Mouse (Mus musculus) hindbrain, embryonic 15.5 days (tissue): Measurements from ENCODE around the gene Rhbdl1. TPM values are rescaled to one million over a fixed set of nuclear protein-coding genes. Genes with fewer than 3 reads are reported as not detected.

ENCODE experiments used
- ATAC-seq: fragments of 200-750 bp; cut with Nextera tagmentation; 2 replicates; pipeline ENCODE4 v1.8.0; 2017; ENCODE audit warnings: low read depth, moderate number of reproducible peaks, moderate TSS enrichment; ENCODE audit not compliant: low FRiP score
- H3K27ac ChIP-seq: fragments of 300-500 bp; sonication (generic); replicated peaks from 2 replicates; pipeline ENCODE4 v1.5.1; 2015; ENCODE audit warnings: mild to moderate bottlenecking, inconsistent platforms
- H3K27me3 ChIP-seq: fragments of 300-500 bp; sonication (generic); 2 replicates; pipeline ENCODE4 v1.6.1; 2015; ENCODE audit warnings: control low read depth, inconsistent platforms
- H3K36me3 ChIP-seq: fragments of 300-500 bp; sonication (generic); 2 replicates; pipeline ENCODE4 v1.6.1; 2015; ENCODE audit warnings: control low read depth, inconsistent platforms
- H3K4me1 ChIP-seq: fragments of 300-500 bp; sonication (generic); replicated peaks from 2 replicates; pipeline ENCODE4 v1.6.1; 2015; ENCODE audit warnings: control low read depth, inconsistent platforms
- H3K4me2 ChIP-seq: fragments of 300-500 bp; sonication (generic); 2 replicates; pipeline ENCODE4 v1.6.1; 2015; ENCODE audit warnings: moderate library complexity, mild to moderate bottlenecking, inconsistent platforms
- H3K4me3 ChIP-seq: fragments of 300-500 bp; sonication (generic); 2 replicates; pipeline ENCODE4 v1.5.1; 2015; ENCODE audit warnings: mild to moderate bottlenecking, inconsistent platforms
- H3K9ac ChIP-seq: fragments of 300-500 bp; sonication (generic); 2 replicates; pipeline ENCODE4 v1.6.1; 2015; ENCODE audit warnings: inconsistent platforms
- H3K9me3 ChIP-seq: fragments of 300-500 bp; sonication (generic); 2 replicates; pipeline ENCODE4 v1.6.1; 2016; ENCODE audit warnings: control low read depth, inconsistent platforms
- WGBS: fragments of 180-500 bp; shearing (Covaris S2); methylation state at CpG from one replicate; pipeline ENCODE4 v1.1.7; 2015; 5-methylcytosine and 5-hydroxymethylcytosine counted together
- polyA plus RNA-seq: library from polyadenylated mRNA; unstranded; fragments of >200 nt; fragmentation: Nextera tagmentation; extraction: Ambion mirVana; gene quantifications from 2 replicates; pipeline ENCODE4 v1.2.1, GENCODE M21; 2015

The Rhbdl1 gene
- polyA plus RNA-seq, 1 experiment from 2014 or later, result 56.8 TPM

DNA sequence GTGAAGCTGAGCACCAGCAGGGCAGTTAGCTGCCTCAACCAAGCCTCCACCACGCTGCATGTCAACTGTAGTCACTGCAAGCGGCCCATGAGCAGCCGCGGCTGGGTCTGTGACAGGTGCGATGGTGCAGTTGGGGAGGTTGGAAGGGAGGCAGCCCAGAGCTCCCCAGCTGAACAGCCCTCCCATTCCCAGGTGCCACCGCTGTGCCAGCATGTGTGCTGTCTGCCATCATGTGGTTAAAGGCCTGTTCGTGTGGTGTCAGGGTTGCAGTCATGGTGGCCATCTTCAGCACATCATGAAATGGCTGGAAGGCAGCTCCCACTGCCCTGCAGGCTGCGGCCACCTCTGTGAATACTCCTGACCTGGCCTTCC is 8.9 kb downstream of the Rhbdl1 start:
- H3K9me3 ChIP-seq, result no peaks in the 10 kb centered on the region
- peak overlapping the region; percentile 92 for H3K4me2 ChIP-seq
- H3K27me3 ChIP-seq, result no peaks in the 10 kb centered on the region
- ATAC-seq, result no peak; the same call in 1 of the 2 replicates
- H3K27ac ChIP-seq, result peak overlapping the region; percentile 92
- WGBS, result 86% methylated on average over 8 of the region's 8 CpGs
- peaks cover 28% of the 10 kb centered on the region for H3K36me3 ChIP-seq
- peak overlapping the region; percentile 69 for H3K4me3 ChIP-seq
- H3K9ac ChIP-seq, result peak overlapping the region; percentile 85
- peaks cover 82% of the 10 kb centered on the region for H3K4me1 ChIP-seq

DNA sequence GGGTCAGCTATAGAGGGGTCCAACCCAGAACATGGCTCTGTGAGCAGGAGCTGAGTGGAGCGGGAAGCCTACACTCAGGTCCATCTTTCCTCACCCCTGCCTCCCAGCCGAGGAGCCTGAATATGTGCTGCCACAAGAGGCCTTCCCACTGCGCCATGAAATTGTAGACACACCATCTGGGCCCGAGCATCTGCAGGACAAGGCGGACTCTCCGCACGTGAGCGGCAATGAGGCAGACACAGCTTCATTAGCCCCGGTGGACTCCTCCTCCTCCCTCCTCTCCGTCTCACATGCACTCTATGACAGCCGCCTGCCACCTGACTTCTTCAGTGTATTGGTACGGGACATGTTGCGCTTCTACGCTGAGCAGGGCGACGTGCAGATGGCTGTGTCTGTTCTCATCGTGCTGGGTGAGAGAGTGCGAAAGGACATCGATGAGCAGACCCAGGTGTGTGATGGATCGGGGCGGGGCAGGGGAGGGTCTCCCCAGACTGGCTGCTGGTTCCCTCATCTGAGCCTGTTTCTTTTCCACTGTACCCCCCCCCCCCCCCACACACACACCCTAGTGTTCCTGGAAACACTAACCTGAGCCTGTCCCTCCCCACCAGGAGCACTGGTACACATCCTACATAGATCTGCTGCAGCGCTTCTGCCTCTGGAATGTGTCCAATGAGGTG is 9.4 kb downstream of the Rhbdl1 start:
- Histone ChIP-seq H3K4me2 (peak overlapping the region; percentile 92), H3K27me3 (no peaks in the 10 kb centered on the region), H3K9me3 (no peaks in the 10 kb centered on the region), H3K9ac (no peak overlapping the region), H3K36me3 (peaks cover 28% of the 10 kb centered on the region), H3K27ac (peak overlapping the region; percentile 92; the same call in 1 of the 2 replicates), H3K4me1 (peaks cover 85% of the 10 kb centered on the region), H3K4me3 (no peak overlapping the region)
- ATAC-seq, result no peak
- WGBS, result 85% methylated on average over 22 of the region's 22 CpGs

DNA sequence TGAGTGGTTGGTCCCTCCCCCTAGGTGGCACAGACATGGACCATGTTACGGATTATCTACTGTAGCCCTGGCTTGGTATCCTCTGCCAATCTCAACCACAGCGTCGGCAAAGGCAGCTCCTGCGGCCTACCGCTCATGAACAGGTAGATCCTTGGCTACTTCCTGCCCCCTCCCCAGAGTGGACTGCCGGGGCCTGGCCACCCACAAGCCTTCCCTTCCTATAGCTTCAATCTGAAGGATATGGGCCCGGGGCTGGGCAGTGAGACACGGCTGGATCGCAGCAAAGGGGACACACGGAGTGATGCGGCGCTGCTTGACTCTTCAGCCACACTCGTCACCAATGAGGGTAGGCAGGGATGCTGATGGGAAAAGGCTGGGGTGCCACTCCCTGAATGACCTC is 10.1 kb downstream of the Rhbdl1 start:
- H3K27ac ChIP-seq, result no peak overlapping the region
- H3K4me3 ChIP-seq, result no peak overlapping the region
- peaks cover 28% of the 10 kb centered on the region for H3K36me3 ChIP-seq
- H3K4me2 ChIP-seq, result no peak overlapping the region
- ATAC-seq, result no peak
- WGBS, result 95% methylated on average over 13 of the region's 13 CpGs
- H3K27me3 ChIP-seq, result no peaks in the 10 kb centered on the region
- H3K4me1 ChIP-seq, result peaks cover 84% of the 10 kb centered on the region
- no peaks in the 10 kb centered on the region for H3K9me3 ChIP-seq
- no peak overlapping the region for H3K9ac ChIP-seq

DNA sequence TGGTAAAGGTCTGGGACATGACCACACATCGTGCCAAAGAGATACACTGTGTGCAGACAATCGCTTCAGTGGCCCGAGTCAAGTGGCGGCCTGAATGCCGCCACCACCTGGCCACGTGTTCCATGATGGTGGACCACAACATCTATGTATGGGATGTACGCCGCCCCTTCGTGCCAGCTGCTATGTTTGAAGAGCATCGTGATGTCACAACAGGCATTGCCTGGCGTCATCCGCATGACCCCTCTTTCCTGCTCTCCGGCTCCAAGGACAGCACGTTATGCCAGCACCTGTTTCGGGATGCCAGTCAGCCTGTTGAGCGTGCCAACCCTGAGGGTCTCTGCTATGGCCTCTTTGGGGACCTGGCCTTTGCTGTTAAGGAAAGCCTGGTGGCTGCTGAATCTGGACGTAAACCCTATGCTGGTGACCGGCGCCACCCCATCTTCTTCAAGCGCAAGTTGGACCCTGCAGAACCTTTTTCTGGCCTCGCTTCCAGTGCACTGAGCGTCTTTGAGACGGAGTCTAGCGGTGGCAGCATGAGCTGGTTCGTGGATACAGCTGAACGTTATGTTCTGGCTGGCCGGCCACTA is 11.0 kb downstream of the Rhbdl1 start:
- Histone ChIP-seq H3K27me3 (no peaks in the 10 kb centered on the region), H3K4me3 (no peak overlapping the region), H3K4me1 (peaks cover 75% of the 10 kb centered on the region), H3K4me2 (no peak overlapping the region), H3K36me3 (peaks cover 24% of the 10 kb centered on the region), H3K9me3 (no peaks in the 10 kb centered on the region), H3K9ac (no peak overlapping the region), H3K27ac (no peak overlapping the region)
- WGBS, result 96% methylated on average over 27 of the region's 27 CpGs
- ATAC-seq, result no peak

DNA sequence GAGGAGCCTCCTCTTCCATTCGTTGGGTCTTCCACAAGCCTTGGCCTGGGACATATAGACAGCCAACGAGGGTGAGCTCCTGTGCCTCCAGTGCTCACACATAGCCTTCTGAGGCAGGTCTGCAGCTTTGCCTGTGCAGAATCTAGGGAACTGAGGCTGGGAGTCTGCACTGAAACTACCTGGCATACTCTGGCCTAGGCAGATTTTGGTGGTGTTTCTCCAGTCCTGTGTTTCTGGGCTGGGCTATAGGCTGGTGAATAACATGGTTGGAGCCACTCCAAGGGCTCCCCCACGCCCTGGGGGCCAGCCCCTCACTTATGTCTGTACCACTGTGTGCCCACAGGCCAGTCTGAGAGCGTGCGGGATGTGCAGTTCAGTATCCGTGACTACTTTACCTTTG is 11.8 kb downstream of the Rhbdl1 start:
- peak overlapping the region; percentile 91 for H3K4me2 ChIP-seq
- 92% methylated on average over 6 of the region's 6 CpGs for WGBS
- H3K27ac ChIP-seq, result no peak overlapping the region
- ATAC-seq, result no peak
- no peaks in the 10 kb centered on the region for H3K27me3 ChIP-seq
- peaks cover 16% of the 10 kb centered on the region for H3K36me3 ChIP-seq
- H3K9me3 ChIP-seq, result no peaks in the 10 kb centered on the region
- no peak overlapping the region for H3K9ac ChIP-seq
- no peak overlapping the region for H3K4me3 ChIP-seq
- H3K4me1 ChIP-seq, result peaks cover 67% of the 10 kb centered on the region

DNA sequence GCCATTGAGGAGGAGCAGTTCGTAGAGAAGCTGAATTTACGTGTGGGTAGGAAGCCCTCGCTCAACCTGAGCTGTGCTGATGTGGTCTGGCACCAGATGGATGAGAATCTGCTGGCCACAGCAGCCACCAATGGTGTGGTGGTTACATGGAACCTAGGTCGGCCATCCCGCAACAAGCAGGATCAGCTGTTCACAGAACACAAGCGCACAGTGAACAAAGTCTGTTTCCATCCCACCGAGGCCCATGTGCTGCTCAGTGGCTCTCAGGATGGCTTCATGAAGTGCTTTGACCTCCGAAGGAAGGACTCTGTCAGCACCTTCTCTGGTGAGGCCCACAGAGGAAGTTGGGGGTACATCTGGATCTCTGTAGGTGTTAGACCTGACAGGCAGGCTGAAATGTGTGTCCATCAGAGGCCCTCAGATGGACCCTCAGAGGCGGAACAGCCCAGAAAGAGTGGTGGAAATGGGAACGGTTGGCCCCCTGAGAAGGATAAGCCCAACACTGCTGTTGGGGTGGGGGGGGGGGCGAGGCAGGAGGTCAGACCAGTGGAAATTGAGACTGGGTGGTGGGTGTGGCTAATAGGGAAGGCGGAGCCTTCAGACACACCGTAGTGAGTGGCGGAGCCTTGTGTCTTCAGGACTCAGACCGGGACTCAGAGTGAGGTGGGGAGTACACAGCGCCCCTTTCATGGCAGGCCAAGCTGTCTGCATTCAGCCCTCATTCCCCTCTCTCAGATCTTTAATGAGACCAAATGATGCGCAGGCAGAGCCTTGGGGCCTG is 12.5 kb downstream of the Rhbdl1 start:
- no peak overlapping the region for H3K27ac ChIP-seq
- H3K4me2 ChIP-seq, result peak overlapping the region; percentile 91
- 81% methylated on average over 16 of the region's 17 CpGs for WGBS
- H3K27me3 ChIP-seq, result no peaks in the 10 kb centered on the region
- peaks cover 19% of the 10 kb centered on the region for H3K36me3 ChIP-seq
- no peak for ATAC-seq
- peak overlapping the region; percentile 73 for H3K9ac ChIP-seq
- H3K9me3 ChIP-seq, result no peaks in the 10 kb centered on the region
- peaks cover 60% of the 10 kb centered on the region for H3K4me1 ChIP-seq
- H3K4me3 ChIP-seq, result peak overlapping the region; percentile 57

DNA sequence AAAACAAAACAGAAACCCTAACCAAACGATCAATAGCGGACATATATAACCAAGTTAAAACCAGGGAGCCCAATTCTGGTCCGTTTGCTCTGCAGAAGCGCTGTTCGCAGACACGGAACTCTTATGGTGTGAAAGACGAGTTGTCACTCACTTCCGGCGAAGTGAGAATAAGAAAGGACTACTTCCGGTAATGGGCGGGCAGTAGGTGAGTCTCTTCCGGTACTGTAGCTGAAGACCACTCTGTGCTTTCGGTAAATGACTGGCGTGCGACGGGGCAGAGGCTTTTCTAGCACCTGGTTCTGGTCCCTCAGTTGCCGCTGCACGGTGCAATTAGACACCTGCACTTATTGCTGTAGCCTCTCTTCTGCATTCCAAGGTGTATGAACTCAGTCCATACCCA is 13.6 kb downstream of the Rhbdl1 start, which contains the start of gene Wdr24:
Gene Wdr24, plus strand, starts transcription at position 176 of the 400 bp plus-strand sequence.
- Histone ChIP-seq H3K4me2 (peak within 1 kb of the TSS; percentile 91), H3K4me3 (peak within 1 kb of the TSS; percentile 57), H3K4me1 (peaks cover 53% of the 10 kb centered on the region), H3K27ac (peak within 1 kb of the TSS; percentile 68), H3K36me3 (peaks cover 22% of the 10 kb centered on the region), H3K27me3 (no peaks in the 10 kb centered on the region; the same call in 1 of the 2 replicates), H3K9me3 (no peaks in the 10 kb centered on the region), H3K9ac (peak within 1 kb of the TSS; percentile 73)
- WGBS, result under 1% methylated on average over 18 of the region's 18 CpGs
- peak; percentile 55 for ATAC-seq

DNA sequence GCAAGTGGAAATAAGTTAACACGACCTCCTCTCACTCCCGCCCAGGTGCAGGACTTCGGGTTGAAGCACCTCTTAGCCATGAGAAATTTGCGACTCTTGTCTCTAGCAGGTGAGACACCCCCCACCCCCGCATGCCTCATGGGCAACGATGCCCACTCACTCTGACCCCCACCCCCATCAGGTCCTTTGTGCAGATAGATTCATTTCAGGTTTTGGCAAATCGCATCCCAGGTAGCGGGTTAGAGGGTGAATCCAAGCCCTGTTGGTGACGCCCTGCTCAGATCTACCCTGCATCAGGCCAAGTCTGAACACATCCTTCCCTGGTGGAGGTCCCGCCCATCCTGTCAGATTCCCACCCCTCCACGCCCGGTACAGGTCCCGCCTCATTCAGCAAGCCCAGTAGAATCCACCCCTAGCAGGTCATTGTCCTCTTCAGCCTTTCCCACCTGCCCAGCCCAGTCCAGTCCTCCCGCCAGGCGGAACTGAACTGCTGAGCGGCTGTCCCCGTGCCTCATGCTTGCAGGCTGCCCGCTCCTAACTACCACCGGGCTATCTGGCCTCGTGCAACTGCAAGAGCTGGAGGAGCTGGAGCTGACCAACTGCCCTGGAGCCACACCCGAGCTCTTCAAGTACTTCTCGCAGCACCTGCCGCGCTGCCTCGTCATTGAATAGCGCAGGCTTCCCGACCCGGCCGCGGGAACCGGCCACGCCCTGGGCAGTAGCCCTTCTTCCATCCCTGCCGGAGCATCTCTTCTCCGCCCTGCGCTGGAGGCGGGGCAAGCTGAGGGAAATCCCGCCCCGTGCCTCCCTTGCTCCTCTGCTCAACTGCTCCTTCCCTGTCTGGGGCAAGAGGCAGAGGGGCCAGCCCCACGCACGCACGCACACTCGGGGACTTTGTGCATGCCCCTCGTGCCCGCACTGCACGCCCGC is 18.0 kb downstream of the Rhbdl1 start:
- peaks cover 12% of the 10 kb centered on the region for H3K27me3 ChIP-seq
- WGBS, result 10% methylated on average over 46 of the region's 46 CpGs
- peaks cover 10% of the 10 kb centered on the region for H3K4me1 ChIP-seq
- no peak for ATAC-seq
- no peak overlapping the region for H3K4me3 ChIP-seq
- H3K36me3 ChIP-seq, result peaks cover 28% of the 10 kb centered on the region
- H3K27ac ChIP-seq, result no peak overlapping the region
- H3K4me2 ChIP-seq, result no peak overlapping the region
- H3K9ac ChIP-seq, result no peak overlapping the region
- no peaks in the 10 kb centered on the region for H3K9me3 ChIP-seq

DNA sequence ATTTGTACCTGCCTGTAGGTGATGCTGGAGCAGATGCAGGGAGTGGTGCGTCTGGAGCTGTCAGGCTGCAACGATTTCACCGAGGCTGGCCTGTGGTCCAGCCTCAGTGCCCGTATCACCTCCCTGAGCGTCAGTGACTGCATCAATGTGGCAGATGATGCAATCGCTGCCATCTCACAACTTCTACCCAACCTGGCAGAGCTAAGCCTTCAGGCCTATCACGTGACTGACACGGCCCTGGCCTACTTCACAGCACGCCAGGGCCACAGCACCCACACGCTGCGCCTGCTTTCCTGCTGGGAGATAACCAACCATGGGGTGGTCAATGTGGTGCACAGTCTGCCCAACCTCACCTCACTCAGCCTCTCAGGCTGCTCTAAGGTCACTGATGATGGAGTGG is 19.4 kb downstream of the Rhbdl1 start:
- H3K4me1 ChIP-seq, result peaks cover 14% of the 10 kb centered on the region
- H3K27ac ChIP-seq, result no peak overlapping the region
- no peaks in the 10 kb centered on the region for H3K9me3 ChIP-seq
- H3K27me3 ChIP-seq, result peaks cover 12% of the 10 kb centered on the region
- no peak for ATAC-seq
- no peak overlapping the region for H3K4me2 ChIP-seq
- H3K4me3 ChIP-seq, result no peak overlapping the region
- peaks cover 28% of the 10 kb centered on the region for H3K36me3 ChIP-seq
- 88% methylated on average over 11 of the region's 11 CpGs for WGBS
- H3K9ac ChIP-seq, result no peak overlapping the region

DNA sequence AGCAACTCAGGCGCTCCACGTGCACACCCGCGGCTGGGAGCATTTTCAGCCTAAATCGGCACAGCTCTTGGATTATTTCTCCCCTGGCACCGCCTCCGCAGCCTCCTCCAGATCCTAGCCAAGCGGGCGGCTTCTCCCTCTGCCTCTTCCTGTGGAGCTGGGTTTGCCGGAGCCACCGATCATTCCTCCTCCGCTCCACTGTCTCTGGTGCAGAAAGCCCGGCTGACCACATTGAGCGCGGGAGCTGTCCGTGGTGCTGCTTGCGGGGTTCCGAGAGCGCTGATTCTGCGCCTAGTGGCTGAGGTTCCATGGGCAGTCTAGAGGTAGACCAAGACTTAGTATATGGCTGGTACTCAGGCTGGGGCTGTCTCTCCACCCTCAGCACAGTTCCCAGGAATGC is 23.6 kb downstream of the Rhbdl1 start:
- H3K27me3 ChIP-seq, result peaks cover 12% of the 10 kb centered on the region
- 1% methylated on average over 20 of the region's 20 CpGs for WGBS
- peak overlapping the region; percentile 13; the same call in 1 of the 2 replicates for H3K4me3 ChIP-seq
- no peaks in the 10 kb centered on the region for H3K9me3 ChIP-seq
- H3K9ac ChIP-seq, result peak overlapping the region; percentile 11; the same call in 1 of the 2 replicates
- H3K4me2 ChIP-seq, result peak overlapping the region; percentile 40
- no peak for ATAC-seq
- H3K27ac ChIP-seq, result no peak overlapping the region
- peaks cover 42% of the 10 kb centered on the region for H3K4me1 ChIP-seq
- peaks cover 19% of the 10 kb centered on the region for H3K36me3 ChIP-seq

DNA sequence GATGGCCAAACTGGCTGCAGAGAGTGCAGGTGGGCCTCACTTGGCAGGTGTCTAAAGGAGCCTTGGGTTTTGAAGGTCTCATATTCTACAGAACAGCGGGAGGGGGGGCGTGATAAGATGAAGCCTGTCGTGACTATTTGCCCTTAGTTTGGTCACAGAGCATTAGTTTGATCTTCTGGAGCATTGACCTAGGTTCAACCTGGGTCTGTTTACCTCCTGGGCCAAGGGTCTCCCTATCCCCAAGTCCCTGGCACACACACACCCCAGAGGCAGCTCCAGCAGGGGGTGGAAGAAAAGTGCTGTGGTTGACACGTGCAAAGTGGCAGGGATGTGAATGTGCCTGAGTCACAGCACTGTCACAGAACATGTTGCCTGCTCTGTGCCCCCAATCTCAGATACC is 26.2 kb downstream of the Rhbdl1 start:
- Histone ChIP-seq H3K4me3 (peak overlapping the region; percentile 93), H3K9ac (peak overlapping the region; percentile 99; the same call in 1 of the 2 replicates), H3K4me1 (peaks cover 49% of the 10 kb centered on the region), H3K36me3 (no peaks in the 10 kb centered on the region), H3K9me3 (no peaks in the 10 kb centered on the region), H3K27me3 (no peaks in the 10 kb centered on the region), H3K27ac (no peak overlapping the region), H3K4me2 (peak overlapping the region; percentile 97)
- 74% methylated on average over 4 of the region's 4 CpGs for WGBS
- ATAC-seq, result no peak
